Mouse (Mus musculus): Measurements from ENCODE around the gene Cebpb. TPM values are rescaled to one million over a fixed set of nuclear protein-coding genes. Genes with fewer than 3 reads are reported as not detected.

Gene Cebpb
- polyA plus RNA-seq, 1 experiment from 2014 or later = 77.4 TPM

- Histone ChIP-seq H3K4me1 (ENCODE audit: insufficient read depth) (no peaks in the 10 kb centered on the region), H3K9me3 (ENCODE audit: low read depth, low read length) (no peaks in the 10 kb centered on the region), H3K36me3 (ENCODE audit: insufficient read depth) (peaks cover 24% of the 10 kb centered on the region), H3K27me3 (ENCODE audit: insufficient read depth, low read length) (no peaks in the 10 kb centered on the region; the same call in 1 of the 2 replicates), H3K4me3 (ENCODE audit: low read depth, low read length) (peak overlapping the region; percentile 80), H3K4me2 (peak overlapping the region; percentile 92), H3K27ac (ENCODE audit: low read depth) (no peak overlapping the region; the same call in 1 of the 2 replicates), H3K9ac (peak overlapping the region; percentile 39)
- WGBS = 80% methylated on average over 14 of the region's 14 CpGs
- TF ChIP-seq CTCF (IDR thresholded peaks at IDR 0.05; ENCODE audit: low read depth) = no peak
- no peak for ATAC-seq (ENCODE audit: insufficient read depth)
- DNase-seq = no peak
These were observed 3.4 kb downstream of the Cebpb start for GRCm38 (mm10) chr2:167691871-167692661.

GRCm38 (mm10) chr2:167692831-167693230 is 4.1 kb downstream of the Cebpb start:
- H3K4me1 ChIP-seq (ENCODE audit: insufficient read depth) = no peaks in the 10 kb centered on the region
- DNase-seq (no peak), ATAC-seq (ENCODE audit: insufficient read depth) (no peak)
- H3K4me2 ChIP-seq = peak overlapping the region; percentile 92; the same call in 1 of the 2 replicates
- WGBS = 67% methylated on average over 3 of the region's 3 CpGs
- peaks cover 24% of the 10 kb centered on the region for H3K36me3 ChIP-seq (ENCODE audit: insufficient read depth)
- no peak overlapping the region for H3K4me3 ChIP-seq (ENCODE audit: low read depth, low read length)
- H3K27ac ChIP-seq (ENCODE audit: low read depth) = no peak overlapping the region
- no peaks in the 10 kb centered on the region for H3K9me3 ChIP-seq (ENCODE audit: low read depth, low read length)
- no peak overlapping the region for H3K9ac ChIP-seq
- no peaks in the 10 kb centered on the region for H3K27me3 ChIP-seq (ENCODE audit: insufficient read depth, low read length)
- no peak for TF ChIP-seq CTCF (IDR thresholded peaks at IDR 0.05; ENCODE audit: low read depth)

- Histone ChIP-seq H3K4me3 (ENCODE audit: low read depth, low read length) (no peak overlapping the region), H3K4me1 (ENCODE audit: insufficient read depth) (no peaks in the 10 kb centered on the region), H3K27me3 (ENCODE audit: insufficient read depth, low read length) (no peaks in the 10 kb centered on the region), H3K36me3 (ENCODE audit: insufficient read depth) (peaks cover 24% of the 10 kb centered on the region), H3K4me2 (no peak overlapping the region), H3K9me3 (ENCODE audit: low read depth, low read length) (no peaks in the 10 kb centered on the region), H3K9ac (no peak overlapping the region), H3K27ac (ENCODE audit: low read depth) (no peak overlapping the region)
- no peak for DNase-seq
- WGBS = 80% methylated on average over 2 of the region's 2 CpGs
- no peak for ATAC-seq (ENCODE audit: insufficient read depth)
- no peak for TF ChIP-seq CTCF (IDR thresholded peaks at IDR 0.05; ENCODE audit: low read depth)
These were observed 4.8 kb downstream of the Cebpb start for GRCm38 (mm10) chr2:167693540-167693939.

GRCm38 (mm10) chr2:167694244-167694643 is 5.5 kb downstream of the Cebpb start:
- DNase-seq = no peak
- H3K27me3 ChIP-seq (ENCODE audit: insufficient read depth, low read length) = no peaks in the 10 kb centered on the region
- H3K4me3 ChIP-seq (ENCODE audit: low read depth, low read length) = no peak overlapping the region
- no peaks in the 10 kb centered on the region for H3K4me1 ChIP-seq (ENCODE audit: insufficient read depth)
- no peaks in the 10 kb centered on the region for H3K9me3 ChIP-seq (ENCODE audit: low read depth, low read length)
- no peak overlapping the region for H3K27ac ChIP-seq (ENCODE audit: low read depth)
- no peak for TF ChIP-seq CTCF (IDR thresholded peaks at IDR 0.05; ENCODE audit: low read depth)
- no peak overlapping the region for H3K9ac ChIP-seq
- no peak for ATAC-seq (ENCODE audit: insufficient read depth)
- no peak overlapping the region for H3K4me2 ChIP-seq
- 44% methylated on average over 1 of the region's 1 CpGs for WGBS
- peaks cover 24% of the 10 kb centered on the region for H3K36me3 ChIP-seq (ENCODE audit: insufficient read depth)

GRCm38 (mm10) chr2:167694963-167695362 is 6.2 kb downstream of the Cebpb start:
- Histone ChIP-seq H3K27me3 (ENCODE audit: insufficient read depth, low read length) (no peaks in the 10 kb centered on the region), H3K9ac (no peak overlapping the region), H3K4me3 (ENCODE audit: low read depth, low read length) (no peak overlapping the region), H3K4me1 (ENCODE audit: insufficient read depth) (no peaks in the 10 kb centered on the region), H3K4me2 (no peak overlapping the region), H3K36me3 (ENCODE audit: insufficient read depth) (peaks cover 24% of the 10 kb centered on the region), H3K27ac (ENCODE audit: low read depth) (no peak overlapping the region), H3K9me3 (ENCODE audit: low read depth, low read length) (no peaks in the 10 kb centered on the region)
- DNase-seq = no peak
- TF ChIP-seq CTCF (IDR thresholded peaks at IDR 0.05; ENCODE audit: low read depth) = no peak
- ATAC-seq (ENCODE audit: insufficient read depth) = no peak
- WGBS = 92% methylated on average over 7 of the region's 7 CpGs

- H3K9me3 ChIP-seq (ENCODE audit: low read depth, low read length) = no peaks in the 10 kb centered on the region
- H3K4me1 ChIP-seq (ENCODE audit: insufficient read depth) = no peaks in the 10 kb centered on the region
- no peak overlapping the region for H3K4me2 ChIP-seq
- H3K36me3 ChIP-seq (ENCODE audit: insufficient read depth) = peaks cover 24% of the 10 kb centered on the region
- ATAC-seq (ENCODE audit: insufficient read depth) (no peak), DNase-seq (no peak)
- WGBS = 77% methylated on average over 14 of the region's 14 CpGs
- TF ChIP-seq CTCF (IDR thresholded peaks at IDR 0.05; ENCODE audit: low read depth) = no peak
- H3K27ac ChIP-seq (ENCODE audit: low read depth) = no peak overlapping the region
- H3K4me3 ChIP-seq (ENCODE audit: low read depth, low read length) = no peak overlapping the region
- H3K27me3 ChIP-seq (ENCODE audit: insufficient read depth, low read length) = no peaks in the 10 kb centered on the region
- H3K9ac ChIP-seq = no peak overlapping the region
These were observed 6.8 kb downstream of the Cebpb start for GRCm38 (mm10) chr2:167695491-167695890.

GRCm38 (mm10) chr2:167696143-167696542 is 7.4 kb downstream of the Cebpb start:
- H3K27me3 ChIP-seq (ENCODE audit: insufficient read depth, low read length) = no peaks in the 10 kb centered on the region
- H3K4me3 ChIP-seq (ENCODE audit: low read depth, low read length) = no peak overlapping the region
- ATAC-seq (ENCODE audit: insufficient read depth) (no peak), DNase-seq (no peak)
- H3K4me1 ChIP-seq (ENCODE audit: insufficient read depth) = no peaks in the 10 kb centered on the region
- H3K36me3 ChIP-seq (ENCODE audit: insufficient read depth) = peaks cover 19% of the 10 kb centered on the region; the same call in 1 of the 2 replicates
- no peak for TF ChIP-seq CTCF (IDR thresholded peaks at IDR 0.05; ENCODE audit: low read depth)
- 80% methylated on average over 7 of the region's 7 CpGs for WGBS
- no peak overlapping the region; the same call in 1 of the 2 replicates for H3K27ac ChIP-seq (ENCODE audit: low read depth)
- no peaks in the 10 kb centered on the region for H3K9me3 ChIP-seq (ENCODE audit: low read depth, low read length)
- H3K4me2 ChIP-seq = no peak overlapping the region
- H3K9ac ChIP-seq = no peak overlapping the region
